Mouse (Mus musculus) megakaryocyte-erythroid progenitor cell, adult 5 weeks (primary cell): ENCODE results near the gene Prok2. TPM values are rescaled to one million over a fixed set of nuclear protein-coding genes. Genes with fewer than 3 reads are reported as not detected.

ENCODE experiments used
- polyA plus RNA-seq: library from polyadenylated mRNA; stranded (reverse); fragments of >175 nt; gene quantifications from 2 replicates; pipeline ENCODE4 v1.2.3, GENCODE M21; 2012

The Prok2 gene
- 0.54 TPM in 1 of 2 replicates, not detected in the other for polyA plus RNA-seq

GRCm38 (mm10) chr6:99725971-99726561, at the start of gene Prok2:
TSS of gene Prok2 (minus strand) at chr6:99726392.

GRCm38 (mm10) chr6:99692206-99692915, 33.8 kb downstream of the Prok2 start, which contains the start of gene Gpr27:
TSS of gene Gpr27 (plus strand) at chr6:99692679.

GRCm38 (mm10) chr6:99666318-99667171, 59.6 kb downstream of the Prok2 start, which contains the start of the genes Eif4e3 and Gm20696:
TSS of gene Eif4e3 (minus strand) at chr6:99666771.
TSS of gene Gm20696 (minus strand) at chr6:99666797.

Other genes with a start within 250 kb of the Prok2 start
- 248 and 269 TPM in 2 replicates for gene Foxp1, start 203.7 kb downstream of the Prok2 start, polyA plus RNA-seq
- 5.2 and 6.7 TPM in 2 replicates for gene Eif4e3, start 59.6 kb downstream of the Prok2 start, polyA plus RNA-seq
- gene Gm20696, start 59.6 kb downstream of the Prok2 start, polyA plus RNA-seq = 0.32 and 0.41 TPM in 2 replicates
- 0.41 and 0.55 TPM in 2 replicates for gene Gpr27, start 33.7 kb downstream of the Prok2 start, polyA plus RNA-seq